ENCODE assay signal across 8 mouse cellular contexts in genomic region chr10:30718703-30719340, GRCm38 (mm10).
DNase-seq lines count a peak whose midpoint lies in the region; ATAC-seq and TF ChIP-seq lines count a peak whose summit lies in the region.

No protein-coding gene starts in this region.

- no peak overlapping the region for H3K4me2 ChIP-seq in forebrain, postnatal 0 days (ENCODE audit: low read depth)
- H3K4me2 ChIP-seq in limb, embryonic 13.5 days (replicated peaks): no peak overlapping the region
- no peak overlapping the region for H3K4me2 ChIP-seq in midbrain, embryonic 15.5 days

- no peaks in the 10 kb centered on the region for H3K27me3 ChIP-seq in cerebellum, adult 2 months (ENCODE audit: control insufficient read depth, insufficient read depth, low read length)
- no peaks in the 10 kb centered on the region for H3K27me3 ChIP-seq in forebrain, postnatal 0 days (ENCODE audit: insufficient read depth, low read length)
- no peaks in the 10 kb centered on the region for H3K27me3 ChIP-seq in limb, embryonic 13.5 days
- no peaks in the 10 kb centered on the region for H3K27me3 ChIP-seq in midbrain, embryonic 15.5 days (replicated peaks)
- no peaks in the 10 kb centered on the region for H3K27me3 ChIP-seq in thymus, adult 2 months (ENCODE audit: control insufficient read depth, insufficient read depth, low read length)

- 35% methylated on average over 4 of the region's 4 CpGs for WGBS in cerebellum, adult 2 months
- WGBS in forebrain, postnatal 0 days: 24% methylated on average over 4 of the region's 4 CpGs
- WGBS in limb, embryonic 13.5 days: 24% methylated on average over 4 of the region's 4 CpGs
- 20% methylated on average over 4 of the region's 4 CpGs for WGBS in midbrain, embryonic 15.5 days
- 13% methylated on average over 4 of the region's 4 CpGs for WGBS in thymus, adult 2 months

- ATAC-seq in forebrain, postnatal 0 days: peak; percentile 67
- peak; percentile 51; the same call in 1 of the 2 replicates for ATAC-seq in limb, embryonic 13.5 days (ENCODE audit: low FRiP score, low read depth)
- peak; percentile 77 for ATAC-seq in midbrain, embryonic 15.5 days (replicated peaks)

- H3K27ac ChIP-seq in ES-E14 (ENCODE audit: insufficient read depth, low read depth, low read length, poor library complexity, severe bottlenecking): no peak overlapping the region
- H3K27ac ChIP-seq in cerebellum, adult 2 months (ENCODE audit: insufficient read depth, low read length): no peak overlapping the region
- H3K27ac ChIP-seq in forebrain, postnatal 0 days (ENCODE audit: low read depth, low read length): no peak overlapping the region
- H3K27ac ChIP-seq in limb, embryonic 13.5 days: no peak overlapping the region
- no peak overlapping the region for H3K27ac ChIP-seq in midbrain, embryonic 15.5 days
- H3K27ac ChIP-seq in thymus, adult 2 months (ENCODE audit: control insufficient read depth, insufficient read depth, low read length): no peak overlapping the region

- peaks cover 4% of the 10 kb centered on the region; the same call in 1 of the 2 replicates for H3K36me3 ChIP-seq in ES-E14 (ENCODE audit: control insufficient read depth, insufficient read depth, low read length, poor library complexity, severe bottlenecking)
- H3K36me3 ChIP-seq in forebrain, postnatal 0 days (ENCODE audit: insufficient read depth): peaks cover 10% of the 10 kb centered on the region; the same call in 1 of the 2 replicates
- peaks cover 5% of the 10 kb centered on the region; the same call in 1 of the 2 replicates for H3K36me3 ChIP-seq in limb, embryonic 13.5 days
- no peaks in the 10 kb centered on the region for H3K36me3 ChIP-seq in midbrain, embryonic 15.5 days (replicated peaks)
- H3K36me3 ChIP-seq in thymus, adult 2 months (ENCODE audit: control insufficient read depth, insufficient read depth, low read length): no peaks in the 10 kb centered on the region

- no peak overlapping the region for H3K9ac ChIP-seq in ES-E14 (ENCODE audit: insufficient read depth, low read depth, low read length, poor library complexity, severe bottlenecking)
- no peak overlapping the region for H3K9ac ChIP-seq in forebrain, postnatal 0 days
- H3K9ac ChIP-seq in limb, embryonic 13.5 days: no peak overlapping the region
- H3K9ac ChIP-seq in midbrain, embryonic 15.5 days: no peak overlapping the region

- H3K4me1 ChIP-seq in ES-E14 (ENCODE audit: control insufficient read depth in 2 of 2, insufficient read depth in 2 of 2, low read length in 2 of 2, poor library complexity in 1 of 2): peaks cover 0 to 3% of the 10 kb centered on the region in 2 experiments; a peak in 1 of 4 replicates
- no peaks in the 10 kb centered on the region for H3K4me1 ChIP-seq in cerebellum, adult 2 months (ENCODE audit: control insufficient read depth, insufficient read depth, low read length)
- no peaks in the 10 kb centered on the region for H3K4me1 ChIP-seq in forebrain, postnatal 0 days (ENCODE audit: insufficient read depth)
- H3K4me1 ChIP-seq in limb, embryonic 13.5 days: no peaks in the 10 kb centered on the region
- H3K4me1 ChIP-seq in midbrain, embryonic 15.5 days: no peaks in the 10 kb centered on the region
- H3K4me1 ChIP-seq in thymus, adult 2 months (replicated peaks; ENCODE audit: control insufficient read depth, insufficient read depth, low read length): no peaks in the 10 kb centered on the region; the same call in 1 of the 2 replicates

- in situ Hi-C loops in ES-E14 (cut with MboI; ENCODE audit: low sequenced_read_pairs in 2 of 2, unreplicated experiment in 2 of 2): no loop called here

- H3K4me3 ChIP-seq in ES-E14 (ENCODE audit: insufficient read depth in 1 of 2, low read depth in 1 of 2, low read length in 2 of 2, poor library complexity in 1 of 2, severe bottlenecking in 1 of 2): no peak overlapping the region
- H3K4me3 ChIP-seq in cerebellum, adult 2 months (replicated peaks; ENCODE audit: insufficient read depth, low read depth, low read length): no peak overlapping the region
- H3K4me3 ChIP-seq in forebrain, postnatal 0 days (ENCODE audit: low read depth, low read length): no peak overlapping the region
- no peak overlapping the region for H3K4me3 ChIP-seq in limb, embryonic 13.5 days
- H3K4me3 ChIP-seq in midbrain, embryonic 15.5 days: no peak overlapping the region
- no peak overlapping the region for H3K4me3 ChIP-seq in thymus, adult 2 months (ENCODE audit: control insufficient read depth, insufficient read depth, low read length)

- no peak for TF ChIP-seq POLR2A in cerebellum, adult 2 months (IDR thresholded peaks at IDR 0.05; ENCODE audit: borderline replicate concordance, insufficient read depth, low read length)
- no peak for TF ChIP-seq POLR2A in thymus, adult 2 months (IDR thresholded peaks at IDR 0.05; ENCODE audit: control insufficient read depth, extremely low read depth, insufficient read depth, low read length, poor library complexity)

- DNase-seq in 3134 (ENCODE audit: extremely low read depth, insufficient read length, low spot score) (peak; percentile 25), ES-E14 (ENCODE audit: low read depth, low spot score) (peak; percentile 66)
- peak; percentile 20 to 60 for DNase-seq in cerebellum, adult 2 months
- peak; percentile 37 for DNase-seq in forebrain, postnatal 0 days
- DNase-seq in induced T-regulatory cell, adult 2 months (ENCODE audit: low read depth): peak; percentile 80
- DNase-seq in thymus, adult 2 months: peak; percentile 35

- TF ChIP-seq CTCF in cerebellum, adult 2 months (IDR thresholded peaks at IDR 0.05; ENCODE audit: borderline replicate concordance, insufficient read depth, low read depth, low read length): peak; percentile 51; the same call in 1 of the 2 replicates
- peak; percentile 74 for TF ChIP-seq CTCF in forebrain, postnatal 0 days (IDR thresholded peaks at IDR 0.05; ENCODE audit: low read depth)
- no peak for TF ChIP-seq CTCF in thymus, adult 2 months (IDR thresholded peaks at IDR 0.05; ENCODE audit: borderline replicate concordance, control insufficient read depth, extremely low read depth, insufficient read depth, low read length, poor library complexity)

- H3K9me3 ChIP-seq in ES-E14 (ENCODE audit: control insufficient read depth, insufficient read depth, low read depth, low read length): no peaks in the 10 kb centered on the region
- no peaks in the 10 kb centered on the region for H3K9me3 ChIP-seq in forebrain, postnatal 0 days (ENCODE audit: low read length)
- H3K9me3 ChIP-seq in limb, embryonic 13.5 days: no peaks in the 10 kb centered on the region
- H3K9me3 ChIP-seq in midbrain, embryonic 15.5 days: no peaks in the 10 kb centered on the region

TF ChIP-seq in ES-E14, 5 proteins besides CTCF, POLR2A, EP300 and RAD21:
- no peak for TF ChIP-seq HCFC1 (IDR thresholded peaks at IDR 0.05; ENCODE audit: borderline replicate concordance, insufficient read depth, low read length)
- TF ChIP-seq CHD2 (IDR thresholded peaks at IDR 0.05; ENCODE audit: low read depth, low read length): no peak
- 0 out of 2 replicates have a peak, but pooled peaks have one; percentile 8 for TF ChIP-seq ZNF384 (IDR thresholded peaks at IDR 0.05; ENCODE audit: low read depth, low read length)
- no peak for TF ChIP-seq MAFK (IDR thresholded peaks at IDR 0.05; ENCODE audit: insufficient read depth, low read depth, low read length)
- peak; percentile 77 for TF ChIP-seq ZC3H11A (IDR thresholded peaks at IDR 0.05; ENCODE audit: borderline replicate concordance, low read depth, low read length)
TF ChIP-seq in ES-E14: peak in this region for 2.

Comparison
In these comparisons a context has a peak if more than half of its experiments do, and no peak if none do; other contexts are left out.
1. DNase-seq: peak in every context shown above with its lines; median percentile 80 in induced T-regulatory cell, adult 2 months; 66 in ES-E14; 40 in cerebellum, adult 2 months; 37 in forebrain, postnatal 0 days; 35 in thymus, adult 2 months; 25 in 3134.